Mouse (Mus musculus) hindbrain, embryonic 12.5 days (tissue): Measurements from ENCODE around the gene Pyy. TPM values are rescaled to one million over a fixed set of nuclear protein-coding genes. Genes with fewer than 3 reads are reported as not detected.
A peak's percentile ranks its signal among the peaks of the same experiment; 100 is the strongest.

Experiments used
- ATAC-seq: fragments of 200-750 bp; cut with Nextera tagmentation; 2 replicates; pipeline ENCODE4 v1.8.0; 2017; ENCODE audit warnings: moderate TSS enrichment; ENCODE audit not compliant: low FRiP score
- H3K27ac ChIP-seq: fragments of 300-500 bp; sonication (generic); 2 replicates; pipeline ENCODE4 v1.5.1; 2016; ENCODE audit warnings: mild to moderate bottlenecking
- H3K27me3 ChIP-seq: fragments of 300-500 bp; sonication (generic); 2 replicates; pipeline ENCODE4 v1.6.1; 2016; ENCODE audit warnings: mild to moderate bottlenecking
- H3K36me3 ChIP-seq: fragments of 300-500 bp; sonication (generic); 2 replicates; pipeline ENCODE4 v1.6.1; 2016; ENCODE audit warnings: mild to moderate bottlenecking
- H3K4me1 ChIP-seq: fragments of 300-500 bp; sonication (generic); 2 replicates; pipeline ENCODE4 v1.6.1; 2016
- H3K4me2 ChIP-seq: fragments of 300-500 bp; sonication (generic); replicated peaks from 2 replicates; pipeline ENCODE4 v1.6.1; 2016; ENCODE audit warnings: mild to moderate bottlenecking
- H3K4me3 ChIP-seq: fragments of 300-500 bp; sonication (generic); 2 replicates; pipeline ENCODE4 v1.5.1; 2016; ENCODE audit warnings: mild to moderate bottlenecking
- H3K9ac ChIP-seq: fragments of 300-500 bp; sonication (generic); 2 replicates; pipeline ENCODE4 v1.6.1; 2016; ENCODE audit warnings: mild to moderate bottlenecking, moderate library complexity
- H3K9me3 ChIP-seq: fragments of 300-500 bp; sonication (generic); replicated peaks from 2 replicates; pipeline ENCODE4 v1.6.1; 2016; ENCODE audit warnings: mild to moderate bottlenecking
- WGBS: fragments of 180-500 bp; shearing (Covaris S2); methylation state at CpG from one replicate; pipeline ENCODE4 v1.1.7; 2016; 5-methylcytosine and 5-hydroxymethylcytosine counted together
- polyA plus RNA-seq: library from polyadenylated mRNA; unstranded; fragments of >200 nt; fragmentation: Nextera tagmentation; extraction: Ambion mirVana; gene quantifications from 2 replicates; pipeline ENCODE4 v1.2.1, GENCODE M21; 2016

Pyy gene
- polyA plus RNA-seq, 1 experiment from 2014 or later, result 5.5 TPM

GRCm38 (mm10) chr11:102089088-102089808 is 18.4 kb downstream of the Pyy start:
- H3K36me3 ChIP-seq, result no peaks in the 10 kb centered on the region
- H3K9ac ChIP-seq, result peak overlapping the region; percentile 75; the same call in 1 of the 2 replicates
- H3K27me3 ChIP-seq, result 0 out of 2 replicates have a peak, but pooled peaks cover 5% of the 10 kb centered on the region
- peaks cover 27% of the 10 kb centered on the region for H3K4me1 ChIP-seq
- ATAC-seq, result peak; percentile 27; the same call in 1 of the 2 replicates
- H3K4me3 ChIP-seq, result peak overlapping the region; percentile 62
- H3K27ac ChIP-seq, result peak overlapping the region; percentile 96
- under 1% methylated on average over 20 of the region's 20 CpGs for WGBS
- no peaks in the 10 kb centered on the region for H3K9me3 ChIP-seq
- peak overlapping the region; percentile 80 for H3K4me2 ChIP-seq

- Histone ChIP-seq H3K27me3 (0 out of 2 replicates have a peak, but pooled peaks cover 5% of the 10 kb centered on the region), H3K4me2 (peak within 1 kb of the TSS; percentile 80), H3K4me3 (peak within 1 kb of the TSS; percentile 62), H3K36me3 (no peaks in the 10 kb centered on the region), H3K27ac (peak within 1 kb of the TSS; percentile 96), H3K9me3 (no peaks in the 10 kb centered on the region), H3K9ac (peak within 1 kb of the TSS; percentile 75), H3K4me1 (peaks cover 29% of the 10 kb centered on the region)
- ATAC-seq, result peak; percentile 57
- under 1% methylated on average over 49 of the region's 49 CpGs for WGBS
Observed at GRCm38 (mm10) chr11:102087931-102088898, 19.4 kb downstream of the Pyy start, which contains the start of gene Mpp2. TSS of gene Mpp2 (minus strand) at chr11:102088515.

GRCm38 (mm10) chr11:102087081-102087751 is 20.4 kb downstream of the Pyy start:
- H3K4me2 ChIP-seq, result peak overlapping the region; percentile 80
- WGBS, result under 1% methylated on average over 39 of the region's 39 CpGs
- H3K9ac ChIP-seq, result peak overlapping the region; percentile 75
- no peaks in the 10 kb centered on the region for H3K36me3 ChIP-seq
- H3K4me3 ChIP-seq, result peak overlapping the region; percentile 62
- H3K27me3 ChIP-seq, result 0 out of 2 replicates have a peak, but pooled peaks cover 5% of the 10 kb centered on the region
- H3K9me3 ChIP-seq, result no peaks in the 10 kb centered on the region
- peak; percentile 84 for ATAC-seq
- H3K4me1 ChIP-seq, result peaks cover 38% of the 10 kb centered on the region
- H3K27ac ChIP-seq, result peak overlapping the region; percentile 96

GRCm38 (mm10) chr11:102086331-102086730 is 21.3 kb downstream of the Pyy start:
- Histone ChIP-seq H3K4me2 (peak overlapping the region; percentile 80), H3K36me3 (no peaks in the 10 kb centered on the region), H3K9me3 (no peaks in the 10 kb centered on the region), H3K4me3 (peak overlapping the region; percentile 62), H3K27me3 (no peaks in the 10 kb centered on the region), H3K9ac (peak overlapping the region; percentile 75), H3K4me1 (peaks cover 46% of the 10 kb centered on the region), H3K27ac (peak overlapping the region; percentile 96)
- 0% methylated on average over 3 of the region's 3 CpGs for WGBS
- no peak for ATAC-seq

GRCm38 (mm10) chr11:102084159-102084558 is 23.5 kb downstream of the Pyy start:
- 45% methylated on average over 7 of the region's 7 CpGs for WGBS
- Histone ChIP-seq H3K4me2 (no peak overlapping the region), H3K36me3 (peaks cover 7% of the 10 kb centered on the region; the same call in 1 of the 2 replicates), H3K4me1 (peaks cover 39% of the 10 kb centered on the region), H3K9ac (no peak overlapping the region), H3K27me3 (no peaks in the 10 kb centered on the region), H3K9me3 (no peaks in the 10 kb centered on the region), H3K4me3 (no peak overlapping the region), H3K27ac (no peak overlapping the region)
- no peak for ATAC-seq

GRCm38 (mm10) chr11:102083193-102083592 is 24.4 kb downstream of the Pyy start:
- Histone ChIP-seq H3K4me3 (no peak overlapping the region), H3K36me3 (peaks cover 14% of the 10 kb centered on the region), H3K9ac (no peak overlapping the region; the same call in 1 of the 2 replicates), H3K27ac (no peak overlapping the region), H3K9me3 (no peaks in the 10 kb centered on the region), H3K27me3 (no peaks in the 10 kb centered on the region), H3K4me1 (peaks cover 33% of the 10 kb centered on the region), H3K4me2 (peak overlapping the region; percentile 78; the same call in 1 of the 2 replicates)
- WGBS, result 45% methylated on average over 4 of the region's 4 CpGs
- ATAC-seq, result no peak

- Histone ChIP-seq H3K4me1 (peaks cover 33% of the 10 kb centered on the region), H3K4me3 (peak overlapping the region; percentile 33), H3K9me3 (no peaks in the 10 kb centered on the region), H3K27me3 (no peaks in the 10 kb centered on the region), H3K4me2 (peak overlapping the region; percentile 78), H3K9ac (peak overlapping the region; percentile 70), H3K27ac (peak overlapping the region; percentile 19; the same call in 1 of the 2 replicates), H3K36me3 (peaks cover 22% of the 10 kb centered on the region)
- ATAC-seq, result peak; percentile 79
- under 1% methylated on average over 18 of the region's 18 CpGs for WGBS
Observed at GRCm38 (mm10) chr11:102082322-102082721, 25.3 kb downstream of the Pyy start.

GRCm38 (mm10) chr11:102073722-102074121 is 33.9 kb downstream of the Pyy start:
- Histone ChIP-seq H3K27me3 (no peaks in the 10 kb centered on the region), H3K27ac (no peak overlapping the region), H3K4me3 (no peak overlapping the region), H3K4me2 (no peak overlapping the region), H3K9ac (no peak overlapping the region), H3K9me3 (no peaks in the 10 kb centered on the region), H3K4me1 (peaks cover 12% of the 10 kb centered on the region), H3K36me3 (peaks cover 14% of the 10 kb centered on the region)
- ATAC-seq, result no peak
- WGBS, result 74% methylated on average over 14 of the region's 14 CpGs

GRCm38 (mm10) chr11:102072729-102073128 is 34.9 kb downstream of the Pyy start:
- Histone ChIP-seq H3K27ac (no peak overlapping the region), H3K9ac (no peak overlapping the region), H3K27me3 (no peaks in the 10 kb centered on the region), H3K36me3 (peaks cover 6% of the 10 kb centered on the region; the same call in 1 of the 2 replicates), H3K4me3 (no peak overlapping the region), H3K4me2 (no peak overlapping the region), H3K9me3 (no peaks in the 10 kb centered on the region), H3K4me1 (peaks cover 12% of the 10 kb centered on the region)
- WGBS, result 89% methylated on average over 5 of the region's 5 CpGs
- no peak for ATAC-seq

GRCm38 (mm10) chr11:102070426-102070825 is 37.2 kb downstream of the Pyy start:
- no peak overlapping the region for H3K9ac ChIP-seq
- no peaks in the 10 kb centered on the region for H3K27me3 ChIP-seq
- ATAC-seq, result no peak
- H3K36me3 ChIP-seq, result no peaks in the 10 kb centered on the region
- peak overlapping the region; percentile 23 for H3K4me2 ChIP-seq
- H3K4me1 ChIP-seq, result peaks cover 12% of the 10 kb centered on the region
- H3K9me3 ChIP-seq, result no peaks in the 10 kb centered on the region
- 7% methylated on average over 13 of the region's 13 CpGs for WGBS
- H3K27ac ChIP-seq, result no peak overlapping the region
- no peak overlapping the region; the same call in 1 of the 2 replicates for H3K4me3 ChIP-seq

- Histone ChIP-seq H3K27me3 (no peaks in the 10 kb centered on the region), H3K4me1 (peaks cover 12% of the 10 kb centered on the region), H3K4me3 (no peak overlapping the region), H3K9ac (no peak overlapping the region), H3K36me3 (no peaks in the 10 kb centered on the region), H3K27ac (no peak overlapping the region), H3K9me3 (no peaks in the 10 kb centered on the region), H3K4me2 (no peak overlapping the region)
- 47% methylated on average over 11 of the region's 11 CpGs for WGBS
- ATAC-seq, result no peak
Observed at GRCm38 (mm10) chr11:102069633-102070032, 38.0 kb downstream of the Pyy start.
